Mouse (Mus musculus): ENCODE data around the gene Cybb. TPM values are rescaled to one million over a fixed set of nuclear protein-coding genes. Genes with fewer than 3 reads are reported as not detected.

Gene Cybb
- polyA plus RNA-seq, 1 experiment from 2014 or later = 0.70 TPM

DNA sequence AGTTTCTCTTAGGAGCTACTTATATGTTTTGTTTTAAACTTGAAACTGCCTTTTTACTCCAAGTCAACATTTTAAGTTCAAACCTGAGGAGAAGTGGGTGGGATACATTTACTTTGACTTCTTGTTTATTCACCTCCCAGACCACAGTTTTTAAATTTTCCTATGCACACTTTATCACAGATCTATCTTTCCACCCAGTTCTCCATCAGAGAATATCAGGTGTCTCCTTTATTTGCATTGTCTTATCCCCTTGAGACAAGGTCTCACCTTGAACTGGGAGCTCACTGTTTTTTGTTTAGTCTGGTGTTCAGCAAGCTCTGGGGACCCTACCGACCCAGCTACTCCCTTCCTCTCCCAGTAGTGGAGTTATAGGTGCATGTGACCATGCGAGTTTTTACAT is 21.7 kb downstream of the Cybb start:
- Histone ChIP-seq H3K9me3 (ENCODE audit: control insufficient read depth, low read length) (no peaks in the 10 kb centered on the region), H3K4me1 (ENCODE audit: control insufficient read depth, insufficient read depth, low read depth, low read length) (no peaks in the 10 kb centered on the region), H3K36me3 (ENCODE audit: control insufficient read depth, insufficient read depth, low read length) (no peaks in the 10 kb centered on the region), H3K27ac (ENCODE audit: low read depth, low read length) (no peak overlapping the region), H3K4me2 (ENCODE audit: low read length) (no peak overlapping the region), H3K9ac (ENCODE audit: low read depth, low read length) (no peak overlapping the region), H3K4me3 (ENCODE audit: low read length) (no peak overlapping the region), H3K27me3 (replicated peaks; ENCODE audit: control insufficient read depth, insufficient read depth, low read length) (no peaks in the 10 kb centered on the region)
- ATAC-seq = no peak
- 87% methylated on average over 2 of the region's 2 CpGs for WGBS

GRCm38 (mm10) chrX:9462671-9463070 is 24.9 kb downstream of the Cybb start:
- H3K4me3 ChIP-seq (ENCODE audit: low read length) = no peak overlapping the region
- H3K27me3 ChIP-seq (replicated peaks; ENCODE audit: control insufficient read depth, insufficient read depth, low read length) = no peaks in the 10 kb centered on the region
- WGBS = 83% methylated on average over 3 of the region's 3 CpGs
- H3K4me2 ChIP-seq (ENCODE audit: low read length) = no peak overlapping the region
- H3K9ac ChIP-seq (ENCODE audit: low read depth, low read length) = no peak overlapping the region
- no peaks in the 10 kb centered on the region for H3K4me1 ChIP-seq (ENCODE audit: control insufficient read depth, insufficient read depth, low read depth, low read length)
- H3K36me3 ChIP-seq (ENCODE audit: control insufficient read depth, insufficient read depth, low read length) = no peaks in the 10 kb centered on the region
- no peaks in the 10 kb centered on the region for H3K9me3 ChIP-seq (ENCODE audit: control insufficient read depth, low read length)
- no peak overlapping the region for H3K27ac ChIP-seq (ENCODE audit: low read depth, low read length)
- no peak for ATAC-seq

DNA sequence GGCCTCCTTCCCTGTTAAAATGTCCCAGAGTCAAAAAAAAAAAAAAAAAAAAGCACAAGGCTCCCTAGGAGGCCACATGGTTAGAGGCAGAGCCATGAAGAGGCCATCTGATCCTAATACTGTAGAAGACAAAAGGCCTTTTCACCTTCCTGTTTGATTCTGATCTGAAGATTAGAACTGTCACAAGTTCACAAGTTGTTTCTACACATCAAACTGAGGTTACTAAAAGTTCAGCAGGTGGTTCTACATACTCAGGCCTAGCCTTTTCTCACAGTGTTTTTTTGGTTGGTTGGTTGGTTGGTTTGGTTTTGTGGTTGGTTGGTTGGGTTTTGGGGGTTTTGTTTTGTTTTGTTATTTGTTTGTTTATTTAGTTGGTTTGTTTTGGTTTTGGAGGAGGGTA is 26.2 kb downstream of the Cybb start:
- Histone ChIP-seq H3K9me3 (ENCODE audit: control insufficient read depth, low read length) (no peaks in the 10 kb centered on the region), H3K4me3 (ENCODE audit: low read length) (no peak overlapping the region), H3K36me3 (ENCODE audit: control insufficient read depth, insufficient read depth, low read length) (no peaks in the 10 kb centered on the region), H3K9ac (ENCODE audit: low read depth, low read length) (no peak overlapping the region), H3K27me3 (replicated peaks; ENCODE audit: control insufficient read depth, insufficient read depth, low read length) (no peaks in the 10 kb centered on the region), H3K4me1 (ENCODE audit: control insufficient read depth, insufficient read depth, low read depth, low read length) (no peaks in the 10 kb centered on the region), H3K4me2 (ENCODE audit: low read length) (no peak overlapping the region), H3K27ac (ENCODE audit: low read depth, low read length) (no peak overlapping the region)
- ATAC-seq = no peak

- Histone ChIP-seq H3K4me1 (ENCODE audit: control insufficient read depth, insufficient read depth, low read depth, low read length) (no peaks in the 10 kb centered on the region), H3K9me3 (ENCODE audit: control insufficient read depth, low read length) (no peaks in the 10 kb centered on the region), H3K4me2 (ENCODE audit: low read length) (no peak overlapping the region), H3K36me3 (ENCODE audit: control insufficient read depth, insufficient read depth, low read length) (no peaks in the 10 kb centered on the region), H3K27me3 (replicated peaks; ENCODE audit: control insufficient read depth, insufficient read depth, low read length) (no peaks in the 10 kb centered on the region), H3K9ac (ENCODE audit: low read depth, low read length) (no peak overlapping the region), H3K27ac (ENCODE audit: low read depth, low read length) (no peak overlapping the region), H3K4me3 (ENCODE audit: low read length) (no peak overlapping the region)
- ATAC-seq = no peak
- 88% methylated on average over 4 of the region's 4 CpGs for WGBS
Observed at GRCm38 (mm10) chrX:9460387-9460930, 27.1 kb downstream of the Cybb start.

- H3K4me1 ChIP-seq (ENCODE audit: control insufficient read depth, insufficient read depth, low read depth, low read length) = no peaks in the 10 kb centered on the region
- no peak overlapping the region for H3K4me2 ChIP-seq (ENCODE audit: low read length)
- no peak overlapping the region for H3K9ac ChIP-seq (ENCODE audit: low read depth, low read length)
- ATAC-seq = no peak
- WGBS = 96% methylated on average over 5 of the region's 5 CpGs
- H3K27me3 ChIP-seq (replicated peaks; ENCODE audit: control insufficient read depth, insufficient read depth, low read length) = no peaks in the 10 kb centered on the region
- no peak overlapping the region for H3K27ac ChIP-seq (ENCODE audit: low read depth, low read length)
- no peak overlapping the region for H3K4me3 ChIP-seq (ENCODE audit: low read length)
- no peaks in the 10 kb centered on the region for H3K36me3 ChIP-seq (ENCODE audit: control insufficient read depth, insufficient read depth, low read length)
- no peaks in the 10 kb centered on the region for H3K9me3 ChIP-seq (ENCODE audit: control insufficient read depth, low read length)
Observed at GRCm38 (mm10) chrX:9452375-9452774, 35.2 kb downstream of the Cybb start.

DNA sequence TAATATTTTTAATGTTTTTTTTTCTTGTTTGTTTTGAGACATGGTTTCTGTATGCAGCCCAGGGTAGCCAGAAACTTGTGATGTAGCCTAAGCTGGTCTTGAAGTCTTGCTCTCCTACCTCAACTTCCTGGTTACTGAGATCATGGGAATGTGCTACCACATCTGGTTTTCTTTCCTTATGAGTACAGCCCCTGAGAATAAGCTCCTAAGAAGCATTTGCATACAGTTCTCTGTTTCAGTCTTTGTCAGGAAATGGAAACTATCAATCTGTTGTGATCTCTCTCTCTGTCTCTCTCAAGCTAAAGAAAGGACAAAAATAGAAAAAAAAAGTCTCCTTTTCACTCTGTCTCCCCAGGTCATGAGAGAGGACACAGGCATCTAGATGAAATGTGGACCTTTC is 40.3 kb downstream of the Cybb start:
- H3K4me2 ChIP-seq (ENCODE audit: low read length) = no peak overlapping the region
- no peak overlapping the region for H3K4me3 ChIP-seq (ENCODE audit: low read length)
- ATAC-seq = no peak
- no peak overlapping the region for H3K27ac ChIP-seq (ENCODE audit: low read depth, low read length)
- H3K9me3 ChIP-seq (ENCODE audit: control insufficient read depth, low read length) = no peaks in the 10 kb centered on the region
- H3K4me1 ChIP-seq (ENCODE audit: control insufficient read depth, insufficient read depth, low read depth, low read length) = no peaks in the 10 kb centered on the region
- no peaks in the 10 kb centered on the region for H3K36me3 ChIP-seq (ENCODE audit: control insufficient read depth, insufficient read depth, low read length)
- no peaks in the 10 kb centered on the region for H3K27me3 ChIP-seq (replicated peaks; ENCODE audit: control insufficient read depth, insufficient read depth, low read length)
- no peak overlapping the region for H3K9ac ChIP-seq (ENCODE audit: low read depth, low read length)

DNA sequence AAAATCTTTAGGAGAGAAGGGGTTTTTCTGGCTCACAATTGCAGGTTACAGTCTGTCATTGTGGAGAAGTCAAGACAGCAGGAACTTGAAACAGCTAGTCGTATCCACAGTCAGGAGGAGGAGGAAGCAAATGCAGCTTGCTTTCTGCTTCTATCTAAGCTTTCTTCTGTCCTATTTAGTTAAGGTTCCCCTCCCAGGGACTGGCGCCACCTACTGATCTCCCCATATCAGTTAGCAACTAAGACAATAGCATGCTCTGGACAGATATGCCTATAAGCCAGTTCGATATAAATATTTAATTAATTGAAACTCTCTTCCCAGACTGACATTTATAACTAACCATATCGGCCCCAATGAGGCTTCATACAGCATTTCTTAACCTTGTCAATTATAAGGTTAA is 46.5 kb downstream of the Cybb start:
- Histone ChIP-seq H3K9me3 (ENCODE audit: control insufficient read depth, low read length) (no peaks in the 10 kb centered on the region), H3K27ac (ENCODE audit: low read depth, low read length) (no peak overlapping the region), H3K36me3 (ENCODE audit: control insufficient read depth, insufficient read depth, low read length) (no peaks in the 10 kb centered on the region), H3K4me2 (ENCODE audit: low read length) (no peak overlapping the region), H3K4me1 (ENCODE audit: control insufficient read depth, insufficient read depth, low read depth, low read length) (no peaks in the 10 kb centered on the region), H3K4me3 (ENCODE audit: low read length) (no peak overlapping the region), H3K27me3 (replicated peaks; ENCODE audit: control insufficient read depth, insufficient read depth, low read length) (no peaks in the 10 kb centered on the region), H3K9ac (ENCODE audit: low read depth, low read length) (no peak overlapping the region)
- no peak for ATAC-seq
- 64% methylated on average over 4 of the region's 4 CpGs for WGBS

DNA sequence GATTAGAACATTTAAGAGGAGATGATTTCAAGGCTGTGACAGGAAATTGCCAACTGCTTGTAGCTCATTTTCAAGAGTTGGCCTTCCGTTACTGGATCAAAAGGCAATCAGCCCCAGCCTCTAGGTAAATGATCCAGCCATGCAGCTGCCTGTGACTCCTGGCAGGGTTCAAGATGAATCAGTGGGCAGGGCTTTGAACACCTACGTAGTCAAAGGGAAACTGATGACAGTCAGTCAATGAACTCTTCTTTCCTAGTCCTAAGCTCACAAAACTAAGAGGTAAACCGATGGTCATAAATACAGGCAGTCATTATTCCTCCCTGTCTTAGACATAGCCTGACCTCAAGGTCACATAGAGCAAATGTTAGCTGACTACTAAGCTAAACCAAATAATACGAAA is 47.0 kb downstream of the Cybb start:
- no peak overlapping the region for H3K9ac ChIP-seq (ENCODE audit: low read depth, low read length)
- no peaks in the 10 kb centered on the region for H3K4me1 ChIP-seq (ENCODE audit: control insufficient read depth, insufficient read depth, low read depth, low read length)
- no peaks in the 10 kb centered on the region for H3K9me3 ChIP-seq (ENCODE audit: control insufficient read depth, low read length)
- 90% methylated on average over 4 of the region's 4 CpGs for WGBS
- ATAC-seq = no peak
- H3K4me2 ChIP-seq (ENCODE audit: low read length) = no peak overlapping the region
- no peak overlapping the region for H3K27ac ChIP-seq (ENCODE audit: low read depth, low read length)
- no peak overlapping the region for H3K4me3 ChIP-seq (ENCODE audit: low read length)
- no peaks in the 10 kb centered on the region for H3K36me3 ChIP-seq (ENCODE audit: control insufficient read depth, insufficient read depth, low read length)
- H3K27me3 ChIP-seq (replicated peaks; ENCODE audit: control insufficient read depth, insufficient read depth, low read length) = no peaks in the 10 kb centered on the region

GRCm38 (mm10) chrX:9439257-9439656 is 48.3 kb downstream of the Cybb start:
- Histone ChIP-seq H3K9me3 (ENCODE audit: control insufficient read depth, low read length) (no peaks in the 10 kb centered on the region), H3K27me3 (replicated peaks; ENCODE audit: control insufficient read depth, insufficient read depth, low read length) (no peaks in the 10 kb centered on the region), H3K4me2 (ENCODE audit: low read length) (no peak overlapping the region), H3K4me1 (ENCODE audit: control insufficient read depth, insufficient read depth, low read depth, low read length) (no peaks in the 10 kb centered on the region), H3K4me3 (ENCODE audit: low read length) (no peak overlapping the region), H3K36me3 (ENCODE audit: control insufficient read depth, insufficient read depth, low read length) (no peaks in the 10 kb centered on the region), H3K9ac (ENCODE audit: low read depth, low read length) (no peak overlapping the region), H3K27ac (ENCODE audit: low read depth, low read length) (no peak overlapping the region)
- 84% methylated on average over 2 of the region's 2 CpGs for WGBS
- no peak for ATAC-seq

DNA sequence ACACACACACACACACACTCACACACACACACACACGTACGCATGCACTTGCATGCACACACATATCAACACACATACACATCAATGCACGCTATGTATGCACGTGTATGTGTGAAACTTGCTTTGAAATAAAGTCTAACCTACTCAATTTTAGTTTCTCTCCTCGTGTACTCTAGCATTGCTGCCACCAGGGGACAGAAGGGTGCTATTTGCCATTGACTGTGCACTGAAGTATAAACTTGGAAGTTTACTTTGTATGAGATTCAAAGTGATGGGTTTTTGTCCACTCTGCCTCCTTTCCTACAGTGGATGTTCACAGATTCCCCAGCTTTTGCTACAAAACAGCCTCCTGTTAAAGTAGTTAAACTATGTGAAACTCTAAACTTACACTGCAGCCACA is 73.7 kb downstream of the Cybb start:
- WGBS = 84% methylated on average over 5 of the region's 5 CpGs
- no peak overlapping the region for H3K4me2 ChIP-seq (ENCODE audit: low read length)
- H3K4me3 ChIP-seq (ENCODE audit: low read length) = no peak overlapping the region
- H3K9me3 ChIP-seq (ENCODE audit: control insufficient read depth, low read length) = no peaks in the 10 kb centered on the region
- H3K9ac ChIP-seq (ENCODE audit: low read depth, low read length) = no peak overlapping the region
- no peak overlapping the region for H3K27ac ChIP-seq (ENCODE audit: low read depth, low read length)
- H3K36me3 ChIP-seq (ENCODE audit: control insufficient read depth, insufficient read depth, low read length) = no peaks in the 10 kb centered on the region
- ATAC-seq = no peak
- no peaks in the 10 kb centered on the region for H3K4me1 ChIP-seq (ENCODE audit: control insufficient read depth, insufficient read depth, low read depth, low read length)
- no peaks in the 10 kb centered on the region for H3K27me3 ChIP-seq (replicated peaks; ENCODE audit: control insufficient read depth, insufficient read depth, low read length)

All from hindbrain, embryonic 16.5 days (tissue).